Mouse (Mus musculus): ENCODE data around the gene Mex3b.
A peak's percentile ranks its signal among the peaks of the same experiment; 100 is the strongest.

The Mex3b gene

DNA sequence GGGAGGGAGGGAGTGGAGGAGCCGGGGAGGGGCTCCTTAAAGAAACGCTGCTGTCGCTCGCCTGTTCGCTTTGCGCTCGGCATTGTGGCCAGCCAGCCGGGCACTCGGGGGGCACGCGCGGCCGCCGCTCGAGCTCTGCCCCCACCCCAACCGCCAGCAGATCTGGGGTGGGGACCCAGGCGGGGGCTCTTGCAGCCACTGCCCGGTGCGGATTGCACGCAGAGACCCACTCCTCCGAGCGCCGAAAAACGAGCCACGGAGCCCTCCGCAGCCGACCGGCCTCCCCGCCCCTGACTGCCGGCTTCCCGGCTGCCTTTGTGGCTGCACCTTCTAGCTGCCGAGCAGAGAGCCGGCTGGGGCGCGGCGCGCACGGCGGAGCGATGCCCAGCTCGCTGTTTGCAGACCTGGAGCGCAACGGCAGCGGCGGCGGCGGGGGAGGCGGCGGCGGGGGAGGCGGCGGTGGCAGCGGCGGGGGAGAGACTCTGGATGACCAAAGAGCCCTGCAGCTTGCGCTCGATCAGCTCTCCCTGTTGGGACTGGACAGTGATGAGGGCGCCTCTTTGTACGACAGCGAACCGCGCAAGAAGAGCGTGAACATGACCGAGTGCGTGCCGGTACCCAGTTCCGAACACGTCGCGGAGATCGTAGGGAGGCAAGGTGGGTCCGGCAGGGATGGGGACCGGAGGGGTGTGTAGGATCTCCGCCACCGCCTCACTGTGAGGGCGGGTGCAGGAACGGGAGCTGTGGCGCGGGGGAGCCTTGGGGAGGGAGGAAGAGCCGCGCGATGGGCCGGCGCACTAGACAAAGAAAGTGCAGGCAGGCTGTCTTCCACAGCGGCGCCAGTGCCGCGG lies at the start of gene Mex3b:
Gene Mex3b (plus strand): TSS at position 63 of the 851 bp plus-strand sequence.
- DNase-seq = peak; percentile 51

DNA sequence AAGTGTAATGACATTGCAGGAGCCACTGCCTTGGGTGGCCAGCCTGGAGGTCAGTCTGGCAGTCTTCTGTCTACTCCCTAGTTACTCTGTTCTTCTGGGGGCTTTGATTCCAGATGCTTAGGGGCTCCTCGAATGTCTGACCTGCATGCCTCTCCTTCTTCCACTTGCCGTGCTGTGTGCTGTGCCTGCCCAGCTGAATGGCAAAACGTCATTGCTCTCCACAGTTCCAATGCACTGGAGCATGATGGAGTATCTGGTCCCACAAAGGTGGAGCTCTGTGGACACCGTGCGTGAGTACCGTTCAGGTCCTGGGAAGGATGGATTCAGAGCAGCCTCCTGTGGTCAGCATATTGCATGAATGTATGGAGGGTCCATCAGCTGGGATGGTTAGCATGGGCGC lies 47.6 kb upstream of the Mex3b start:
- no peak for DNase-seq

DNA sequence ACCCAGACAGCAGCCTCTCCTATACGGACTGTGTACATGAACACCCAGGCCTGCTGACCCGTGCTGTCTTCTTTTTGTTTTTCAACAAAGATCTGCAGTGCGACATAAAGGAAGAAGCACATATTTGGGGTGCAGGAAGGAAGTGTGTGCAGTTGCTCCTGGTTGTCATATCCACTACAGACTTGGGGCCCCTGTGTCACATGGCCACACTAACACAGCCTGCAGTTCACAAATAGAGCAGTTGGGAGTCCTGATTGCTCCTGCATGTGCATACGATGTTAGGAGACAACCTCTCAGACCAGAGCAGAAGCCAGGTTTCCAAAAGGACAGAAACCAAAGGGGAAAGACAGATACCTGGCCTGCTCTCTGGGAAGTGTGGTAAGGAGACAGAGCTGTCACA lies 46.5 kb upstream of the Mex3b start:
- DNase-seq = no peak

DNA sequence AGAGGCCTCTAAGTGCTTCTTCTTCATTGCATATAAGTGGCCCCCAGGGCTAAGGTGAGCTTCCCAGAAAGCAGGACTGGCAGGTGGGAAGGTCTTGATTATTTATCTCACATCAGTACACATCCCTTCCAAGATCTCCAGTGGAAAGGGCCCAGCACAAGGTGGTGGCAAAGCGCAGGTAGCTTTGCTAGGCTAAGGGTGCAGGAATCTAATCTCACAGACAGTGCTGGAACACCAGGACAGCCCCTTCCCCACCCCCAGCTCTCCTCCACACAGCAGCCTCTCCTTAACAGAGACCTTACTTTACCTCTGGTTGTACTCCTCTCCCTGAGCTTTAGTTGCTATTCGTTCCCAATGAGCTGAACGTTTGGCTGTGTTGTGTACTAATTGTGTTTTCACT lies 45.6 kb upstream of the Mex3b start:
- no peak for DNase-seq

DNA sequence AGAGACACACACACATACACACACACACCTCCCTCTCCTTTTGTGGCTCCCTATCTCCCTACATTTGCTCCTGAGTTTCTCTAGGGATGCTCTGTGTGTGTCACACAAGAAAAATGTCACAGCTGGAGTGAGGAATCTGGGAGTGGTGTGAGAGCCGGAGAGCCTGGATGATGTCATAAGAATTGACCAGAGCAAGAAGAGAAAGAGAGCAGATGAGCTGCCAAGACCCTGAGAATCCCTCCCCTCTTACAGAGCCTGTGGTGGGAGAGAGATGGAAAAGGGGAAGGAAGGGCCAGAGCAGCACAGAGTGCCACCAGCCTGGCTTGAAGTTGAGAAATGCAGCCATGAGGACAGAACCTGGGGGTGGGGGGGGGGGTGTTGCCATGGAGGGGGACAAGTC lies 44.6 kb upstream of the Mex3b start:
- DNase-seq = no peak

GRCm38 (mm10) chr7:82828193-82828592 lies 38.9 kb upstream of the Mex3b start:
- DNase-seq = no peak

DNA sequence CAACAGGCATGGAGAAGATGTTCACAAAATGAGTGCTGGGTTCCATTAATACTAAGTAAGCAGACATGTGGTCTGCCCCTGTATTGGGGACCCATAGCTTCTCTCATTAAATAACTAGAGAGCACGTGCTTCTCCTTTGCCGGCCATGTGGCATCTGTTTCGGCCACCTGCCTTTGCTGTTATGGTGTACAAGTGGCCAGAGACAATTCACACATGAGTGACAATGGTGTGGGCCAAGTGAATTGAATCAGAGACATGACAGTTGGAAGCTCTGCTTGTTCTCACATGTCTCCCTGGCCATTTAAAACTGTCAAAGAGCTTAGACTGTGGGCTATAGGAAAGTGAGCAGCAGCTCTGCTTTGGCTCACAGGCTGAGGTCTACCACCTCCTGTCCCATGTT lies 37.6 kb upstream of the Mex3b start:
- no peak for DNase-seq

GRCm38 (mm10) chr7:82834471-82834870 lies 32.7 kb upstream of the Mex3b start:
- DNase-seq = no peak

- DNase-seq = no peak
Observed at GRCm38 (mm10) chr7:82838414-82838813, 28.7 kb upstream of the Mex3b start.

DNA sequence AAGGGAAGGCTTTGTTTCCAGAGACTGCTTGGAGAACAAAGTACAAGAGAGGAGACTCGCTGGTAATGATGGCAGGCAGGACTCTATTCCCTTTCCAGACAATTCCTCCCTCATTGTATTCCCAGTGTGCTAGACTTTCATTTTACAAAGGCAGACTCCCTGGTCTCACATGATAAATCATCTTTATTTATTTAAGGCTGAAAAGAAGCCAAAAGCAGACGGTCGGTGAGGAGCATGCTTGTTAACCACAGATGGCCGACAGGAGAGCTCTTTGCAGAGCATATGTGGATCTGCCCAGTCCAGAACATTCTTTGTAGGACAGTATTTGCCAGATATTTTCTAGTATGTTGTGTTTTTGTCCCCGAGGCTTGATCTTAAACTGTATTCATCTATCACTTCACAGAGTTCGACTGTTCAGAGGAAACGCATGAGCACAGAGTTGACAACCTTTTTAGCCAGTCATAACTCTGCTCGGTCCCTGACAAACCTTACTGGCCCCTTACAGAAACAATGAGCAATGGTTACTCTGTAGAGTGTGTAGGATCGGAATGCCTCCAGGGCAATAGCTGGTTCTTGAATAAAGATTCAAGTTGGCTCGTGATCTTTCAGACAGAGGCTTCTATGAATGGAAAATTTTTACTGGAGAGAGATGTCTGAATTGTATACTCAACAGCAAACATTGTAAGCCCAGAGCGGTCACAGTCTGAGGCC lies 28.0 kb upstream of the Mex3b start:
- DNase-seq = peak; percentile 24

- no peak for DNase-seq
Observed at GRCm38 (mm10) chr7:82842222-82842920, 24.8 kb upstream of the Mex3b start.

DNA sequence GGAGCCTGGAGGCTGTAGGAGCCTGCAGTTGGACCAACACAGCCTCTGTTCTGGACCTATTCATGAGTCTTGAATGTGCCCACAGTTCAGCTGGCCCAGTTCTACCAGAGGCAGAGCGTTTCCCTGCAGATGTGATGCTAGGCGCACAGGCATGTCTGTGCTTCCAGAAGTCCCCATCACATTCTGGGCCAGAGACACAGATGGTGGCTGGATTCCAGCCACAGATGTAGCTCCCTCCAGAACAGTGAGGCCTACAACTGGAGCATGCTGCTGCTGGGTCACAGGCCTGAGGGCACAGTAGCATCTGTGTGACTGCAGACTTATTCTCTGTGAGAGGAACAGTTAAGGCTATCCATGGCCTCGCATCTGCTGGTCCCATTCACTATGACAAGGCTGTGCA lies 16.4 kb upstream of the Mex3b start:
- DNase-seq = no peak

DNA sequence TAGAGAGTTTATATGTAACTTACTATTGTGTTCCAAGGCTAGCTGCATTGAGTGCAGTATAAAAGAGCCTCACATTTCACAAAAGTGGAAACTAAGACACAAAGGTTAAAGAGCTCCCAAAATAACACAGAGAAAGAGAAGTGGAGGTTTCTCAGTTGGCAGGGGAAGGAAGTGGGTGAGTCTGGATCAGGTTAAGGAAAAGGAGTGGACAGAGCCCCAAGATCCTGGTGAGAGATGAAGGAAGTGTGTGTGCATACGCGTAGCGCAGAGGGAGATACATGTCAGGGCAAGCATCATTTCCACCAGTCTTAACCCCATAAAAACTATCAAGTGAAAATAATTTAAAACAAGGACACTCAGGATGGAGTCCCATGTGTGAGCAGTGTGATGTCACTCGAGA lies 15.5 kb upstream of the Mex3b start:
- no peak for DNase-seq

DNA sequence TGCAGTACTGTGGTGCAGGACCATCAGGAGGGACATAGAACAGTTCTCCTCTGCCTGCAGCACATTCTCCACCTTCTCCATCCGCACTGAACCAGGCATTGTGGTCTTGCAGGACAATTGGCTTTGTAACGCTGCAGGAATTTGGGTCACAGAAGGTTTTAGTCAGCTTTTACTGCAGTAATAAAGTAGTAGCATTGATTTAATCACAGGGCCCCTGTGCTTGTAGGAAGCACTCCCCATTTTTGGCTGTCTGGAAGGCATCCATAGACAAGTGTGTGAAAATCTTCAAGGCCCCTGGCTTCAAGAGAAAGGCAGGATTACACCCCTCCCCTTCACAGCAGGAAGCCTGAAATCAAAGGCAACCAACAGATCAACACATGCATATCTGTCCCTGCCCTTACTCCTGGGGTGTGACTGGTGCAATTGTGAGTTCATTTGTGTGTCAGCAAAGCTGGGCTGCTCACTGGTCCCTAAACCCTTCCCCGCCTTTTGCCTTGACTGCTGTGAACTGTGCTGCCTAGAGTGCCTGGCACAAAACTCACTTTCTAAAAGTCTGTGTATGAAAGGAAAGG lies 12.9 kb upstream of the Mex3b start:
- DNase-seq = no peak

DNA sequence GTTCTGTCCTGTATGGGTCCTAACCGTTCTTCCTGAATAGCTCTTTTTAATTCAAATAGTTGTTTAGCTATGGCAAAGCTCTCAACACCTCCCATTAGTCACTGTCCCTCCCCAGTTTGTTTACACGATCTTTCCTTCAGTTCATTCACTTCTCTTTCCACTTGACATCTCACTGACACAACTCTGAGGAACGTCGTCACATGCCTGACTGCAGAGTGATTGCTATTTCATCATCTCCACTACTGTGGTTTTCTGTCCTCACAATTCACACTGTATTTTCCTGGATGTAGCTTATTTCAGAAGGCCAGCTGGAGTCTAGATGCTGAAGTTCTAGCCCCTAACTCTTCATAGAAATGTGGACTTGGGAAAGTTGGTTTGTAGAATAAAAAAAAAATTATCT lies 8.5 kb upstream of the Mex3b start:
- DNase-seq = no peak

GRCm38 (mm10) chr7:82860626-82861025 lies 6.5 kb upstream of the Mex3b start:
- DNase-seq = no peak

DNA sequence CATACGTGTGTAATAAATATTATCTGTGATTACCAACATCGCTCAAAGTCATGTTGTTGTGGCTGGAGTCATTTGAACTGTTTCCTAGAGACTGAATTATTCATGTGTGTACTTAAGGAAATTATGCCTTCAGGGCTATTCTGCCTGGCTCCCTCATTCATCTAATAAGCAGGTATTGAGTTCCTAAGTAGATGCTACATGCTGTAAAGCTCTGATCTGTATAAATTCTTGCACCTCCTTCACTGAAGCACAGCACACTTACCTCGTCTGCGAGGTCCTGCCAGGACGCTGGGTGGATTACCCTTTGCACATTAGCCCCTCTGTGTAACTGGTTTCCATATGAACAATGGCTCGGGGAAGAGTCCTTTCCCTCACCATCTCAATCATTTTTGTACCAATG lies 3.8 kb upstream of the Mex3b start:
- DNase-seq = no peak

DNA sequence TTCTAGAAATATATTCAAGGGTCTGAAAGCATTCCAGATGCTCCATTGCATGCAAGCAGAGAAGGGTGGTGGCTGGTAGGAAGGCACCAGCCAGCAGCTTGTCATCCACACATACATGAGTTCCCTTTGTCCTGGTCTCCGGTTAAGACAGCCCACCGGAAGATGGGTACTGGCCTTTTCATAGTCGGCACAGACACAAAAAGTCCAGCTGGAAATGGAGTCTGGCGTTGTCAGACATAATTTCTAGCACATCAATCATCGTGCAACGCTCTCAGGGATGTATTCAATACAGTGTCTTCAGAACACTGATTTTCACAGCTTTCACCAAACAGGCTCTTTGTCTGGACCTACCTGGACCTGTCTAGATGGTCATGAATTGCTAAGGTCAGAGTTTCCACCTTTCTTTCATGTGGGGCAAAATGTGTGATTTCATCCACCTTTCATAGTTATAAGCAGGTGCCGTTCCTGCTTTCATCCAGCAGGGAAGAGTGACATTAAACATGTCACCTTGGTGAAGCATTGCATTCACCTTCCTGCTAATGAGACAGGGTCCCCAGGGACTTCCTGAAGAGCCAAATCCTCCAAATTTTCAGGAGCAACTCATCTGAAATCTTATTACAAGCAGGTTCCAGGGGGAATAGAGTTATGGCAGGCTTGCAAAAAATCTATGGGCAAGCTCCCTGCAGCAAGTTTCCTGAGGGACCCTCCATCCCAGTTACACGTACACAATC lies 2.7 kb upstream of the Mex3b start:
- DNase-seq = no peak

DNA sequence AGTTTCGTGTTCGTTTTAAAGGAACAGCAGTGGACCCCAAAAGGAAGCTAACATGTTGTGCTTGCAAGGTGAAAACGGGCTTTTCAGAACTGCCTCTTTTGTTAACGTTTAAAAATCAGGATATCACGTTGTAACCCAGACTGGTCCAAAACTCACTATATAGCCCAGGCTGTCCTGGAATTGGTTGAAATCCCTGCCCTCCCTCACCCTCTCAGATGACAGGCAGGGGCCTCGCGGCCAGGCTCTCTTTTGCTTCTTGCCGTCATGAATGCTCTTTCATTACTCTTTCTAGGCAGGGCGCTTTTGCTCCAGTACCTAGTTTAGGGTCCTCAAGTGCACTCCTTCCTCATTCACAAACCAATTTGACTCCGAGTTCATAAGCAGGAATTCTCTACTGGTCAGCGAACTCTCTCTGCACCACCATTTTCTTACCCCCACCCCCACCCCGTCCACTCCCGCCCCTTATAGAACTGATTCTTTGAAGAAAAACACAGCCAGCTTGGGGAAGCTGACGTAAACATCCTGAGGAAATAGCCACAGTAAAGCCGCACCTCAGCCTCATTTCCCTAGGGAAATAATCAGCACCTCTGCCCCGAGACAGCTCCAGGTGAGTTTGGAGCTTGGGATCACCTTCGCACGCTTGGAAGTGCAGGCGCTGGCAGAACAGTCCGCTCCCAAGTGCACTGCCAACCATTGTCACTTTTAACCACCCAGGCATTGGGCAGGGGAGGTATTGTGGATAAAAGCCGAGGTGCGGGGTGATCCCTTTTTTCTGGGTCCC lies 2.0 kb upstream of the Mex3b start:
- peak; percentile 42 for DNase-seq

- peak; percentile 98 for DNase-seq
Observed at GRCm38 (mm10) chr7:82865834-82866485, 1.2 kb upstream of the Mex3b start.

Data from lung, postnatal 36 days (tissue).